Mouse (Mus musculus) heart, postnatal 4 days (tissue): ENCODE results near the gene Ccpg1. TPM values are rescaled to one million over a fixed set of nuclear protein-coding genes. Genes with fewer than 3 reads are reported as not detected.
A peak's percentile ranks its signal among the peaks of the same experiment; 100 is the strongest.

Source experiments
- DNase-seq: peaks from one replicate; pipeline ENCODE4 v3.0.0; 2021
- total RNA-seq, 2 experiments: library from RNA; stranded (reverse); gene quantifications; 2 replicates each; pipeline ENCODE4 v1.2.3; 2021

Gene Ccpg1
- total RNA-seq, 2 experiments from 2014 or later: 29.8 to 31.4 TPM

DNA sequence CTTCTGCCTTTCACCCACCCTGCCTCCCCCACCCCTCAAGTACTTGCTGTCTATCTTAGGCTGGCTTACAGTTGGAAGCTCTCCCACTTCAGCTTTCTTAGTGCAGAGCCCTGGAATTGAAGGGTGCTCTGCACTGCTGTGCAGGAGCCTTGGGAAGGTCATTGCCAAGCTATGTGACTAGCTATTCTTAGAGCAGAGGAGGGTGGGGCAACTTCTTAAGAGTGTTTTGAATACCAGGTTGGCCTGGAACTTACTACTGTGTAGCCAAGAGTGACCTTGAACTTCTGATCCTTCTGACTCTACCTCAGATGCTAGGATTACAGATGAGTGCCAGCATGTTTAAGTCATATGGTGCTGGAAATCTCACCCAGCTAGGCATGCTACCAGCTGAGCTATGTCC lies 10.9 kb downstream of the Ccpg1 start:
- no peak for DNase-seq

DNA sequence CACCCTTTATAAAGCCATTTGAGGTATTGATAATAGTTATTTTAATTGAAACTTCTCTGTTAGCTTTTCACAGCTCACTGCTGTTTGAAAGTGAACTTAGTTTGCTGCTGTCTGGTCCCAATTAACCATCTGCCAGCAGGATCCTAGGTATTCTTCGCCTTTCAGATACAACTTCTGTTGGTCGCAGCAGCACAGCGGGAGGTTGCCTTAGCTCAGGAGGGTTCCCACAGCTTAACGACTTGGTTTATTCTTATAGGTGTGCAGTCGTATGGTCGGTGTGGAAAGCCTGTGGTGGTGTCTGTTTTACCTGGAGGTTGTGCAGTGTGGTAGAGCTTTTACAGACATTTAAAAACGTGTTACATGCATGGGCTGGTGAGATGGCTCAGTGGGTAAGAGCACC lies 11.6 kb downstream of the Ccpg1 start:
- DNase-seq: no peak

DNA sequence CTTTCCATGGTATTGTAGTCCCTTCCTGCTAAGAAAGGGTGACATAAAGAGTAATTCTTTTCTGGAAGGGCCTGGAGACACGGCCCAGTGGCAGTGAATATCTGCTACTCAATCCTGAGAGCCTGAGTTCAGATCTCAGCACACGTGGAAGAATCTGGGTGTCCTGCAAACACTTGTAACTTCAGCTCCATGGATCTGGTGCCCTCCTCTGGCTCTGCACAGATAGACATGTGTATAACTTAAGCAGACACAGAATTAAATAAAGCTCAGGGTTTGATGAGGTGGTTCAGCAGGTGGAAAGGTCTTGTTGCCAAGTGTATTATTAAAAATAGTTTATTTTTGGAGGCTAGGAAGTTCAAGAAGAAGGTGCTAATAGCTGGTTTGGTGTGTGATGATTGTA lies 15.3 kb downstream of the Ccpg1 start:
- DNase-seq: no peak

DNA sequence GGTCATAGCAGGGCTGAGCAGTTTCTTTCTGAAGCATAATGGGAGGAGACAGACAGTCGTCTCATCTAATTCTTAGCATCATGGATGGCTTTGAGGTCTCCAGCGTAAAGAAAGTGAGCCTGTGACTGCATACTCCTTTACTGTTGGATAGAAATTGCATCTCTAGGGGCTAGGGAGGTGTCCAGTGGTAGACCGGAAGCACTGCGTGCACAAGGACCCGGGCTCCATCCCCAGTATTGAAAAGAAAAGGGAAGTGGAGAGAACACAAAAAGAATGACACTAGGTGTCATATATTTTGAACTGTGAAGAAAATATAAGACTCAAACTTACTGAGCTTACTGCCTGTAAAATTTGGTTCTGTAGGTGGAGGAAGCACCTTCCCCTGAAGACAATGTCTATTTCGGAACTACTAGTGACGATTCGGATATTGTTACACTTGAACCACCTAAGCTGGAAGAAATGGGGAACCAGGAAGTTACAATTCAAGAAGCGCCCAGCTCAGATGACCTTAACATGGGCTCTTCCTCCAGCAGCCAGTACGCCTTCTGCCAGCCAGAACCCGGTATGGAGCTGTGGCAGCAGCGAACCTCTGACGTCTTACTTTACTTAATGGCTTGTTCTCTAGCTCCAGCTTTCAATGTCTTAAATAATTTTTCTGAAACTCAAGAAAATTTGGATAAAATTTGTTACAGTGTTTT lies 16.2 kb downstream of the Ccpg1 start:
- no peak for DNase-seq

DNA sequence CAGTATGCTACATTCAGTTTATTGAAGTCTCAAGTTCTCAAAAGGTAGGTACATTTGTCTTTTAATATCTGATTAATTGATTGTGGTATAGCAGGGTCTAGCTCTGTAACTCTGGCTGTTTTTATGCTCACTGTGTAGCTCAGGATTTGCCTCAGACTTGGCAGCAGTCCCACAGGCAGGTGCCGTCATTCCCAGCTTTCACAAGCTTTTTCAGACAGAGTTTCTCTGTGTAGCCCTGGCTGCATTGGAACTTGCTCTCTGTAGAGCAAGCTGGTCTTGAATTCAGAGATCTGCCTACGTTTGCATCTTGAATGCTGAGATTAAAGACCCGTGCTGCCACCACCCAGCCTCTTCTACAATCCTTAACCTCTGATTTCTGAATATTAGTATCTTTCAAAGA lies 16.9 kb downstream of the Ccpg1 start:
- DNase-seq: no peak

DNA sequence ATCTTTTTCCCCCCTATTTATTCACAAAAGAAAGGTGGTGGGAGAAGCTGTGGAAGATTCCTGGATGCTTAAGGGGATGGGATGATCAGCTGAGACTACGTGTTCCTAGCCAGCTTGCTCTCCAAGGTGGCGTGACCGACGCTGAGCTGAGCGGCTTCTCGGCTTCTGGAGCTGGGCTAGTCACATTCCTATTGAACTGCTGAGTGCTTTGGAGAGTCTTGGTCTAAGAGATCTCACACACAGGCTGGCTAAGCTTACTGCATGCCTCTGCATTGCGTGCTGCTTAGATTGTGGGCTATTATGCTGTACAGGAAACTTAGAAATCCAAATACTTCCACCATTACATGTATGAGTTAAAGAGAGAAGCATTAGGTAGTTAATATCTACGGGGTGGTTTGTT lies 18.8 kb downstream of the Ccpg1 start:
- no peak for DNase-seq

DNA sequence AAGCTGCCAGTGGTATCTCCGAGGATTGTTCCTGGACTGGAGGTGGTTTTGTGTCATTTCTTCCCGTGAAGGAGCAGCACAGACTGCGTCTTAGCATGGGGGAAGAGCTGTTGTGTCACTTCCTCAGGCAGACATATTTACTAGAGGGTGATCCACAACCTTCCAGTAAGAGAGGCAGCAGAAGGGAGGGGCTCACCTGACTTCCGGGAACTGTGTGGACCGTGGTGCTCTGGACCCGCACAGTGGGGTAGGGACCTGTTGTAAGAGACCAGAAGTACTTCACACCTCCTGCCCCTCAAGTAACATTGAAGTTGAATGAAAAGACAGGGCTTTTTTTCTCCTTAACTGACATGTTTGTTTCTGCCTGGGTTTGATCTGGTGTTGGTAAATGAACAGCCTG lies 19.9 kb downstream of the Ccpg1 start:
- no peak for DNase-seq

DNA sequence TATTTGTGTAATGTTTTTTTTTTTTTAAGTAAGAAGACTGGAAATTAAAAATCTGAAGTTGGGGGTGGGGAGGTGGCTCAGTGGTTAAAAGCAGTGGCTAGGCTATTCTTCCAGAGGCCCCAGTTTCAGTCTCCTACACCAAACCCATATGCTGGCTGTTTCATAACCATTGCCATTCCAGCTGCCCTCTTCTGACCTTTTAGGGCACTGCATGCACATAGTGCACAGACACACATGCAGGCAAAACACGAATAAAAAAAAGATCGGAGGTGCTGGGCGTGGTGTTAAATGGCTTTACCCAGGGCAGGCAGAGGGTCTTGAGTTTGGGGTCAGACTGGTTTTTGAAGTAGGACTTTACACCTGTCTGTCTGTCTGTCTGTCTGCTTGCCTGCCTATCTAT lies 20.9 kb downstream of the Ccpg1 start:
- DNase-seq: peak; percentile 12

DNA sequence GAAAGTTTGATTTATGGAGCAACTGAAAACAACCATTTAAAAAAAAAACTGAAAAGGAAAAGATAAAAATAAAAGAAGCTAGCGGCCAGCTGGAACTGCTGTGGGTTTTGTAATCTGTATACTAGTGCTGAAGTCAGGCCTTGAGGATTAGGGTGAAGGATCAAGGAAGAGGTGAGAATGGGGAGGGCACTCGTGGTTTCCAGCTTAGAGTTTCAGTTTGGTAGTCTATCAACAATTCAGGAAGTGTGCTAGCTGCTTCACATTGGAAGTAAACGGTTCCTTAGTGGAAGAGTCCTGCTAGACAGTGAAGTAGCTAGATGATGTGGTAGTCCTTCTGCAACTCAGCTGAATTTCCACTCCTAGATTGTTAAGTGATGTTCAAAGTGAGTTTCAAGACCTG lies 23.2 kb downstream of the Ccpg1 start:
- DNase-seq: no peak

DNA sequence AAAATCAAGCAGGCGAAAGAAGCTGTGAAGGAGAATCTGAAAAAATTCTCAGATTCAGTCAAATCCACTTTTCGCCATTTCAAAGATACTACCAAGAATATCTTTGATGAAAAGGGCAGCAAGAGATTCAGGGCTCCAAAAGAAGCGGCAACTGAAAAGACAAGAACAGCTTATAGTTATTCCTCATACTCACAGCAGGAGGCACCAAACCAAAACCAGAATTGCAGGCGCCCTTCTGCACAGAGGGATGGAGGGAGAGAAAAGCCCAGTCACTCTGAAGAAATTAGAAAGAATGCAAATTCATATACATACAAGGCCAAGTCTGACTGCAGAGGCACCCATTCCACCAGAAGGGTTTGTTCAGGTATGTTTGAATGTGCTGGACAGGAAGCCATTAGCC lies 27.4 kb downstream of the Ccpg1 start:
- no peak for DNase-seq

DNA sequence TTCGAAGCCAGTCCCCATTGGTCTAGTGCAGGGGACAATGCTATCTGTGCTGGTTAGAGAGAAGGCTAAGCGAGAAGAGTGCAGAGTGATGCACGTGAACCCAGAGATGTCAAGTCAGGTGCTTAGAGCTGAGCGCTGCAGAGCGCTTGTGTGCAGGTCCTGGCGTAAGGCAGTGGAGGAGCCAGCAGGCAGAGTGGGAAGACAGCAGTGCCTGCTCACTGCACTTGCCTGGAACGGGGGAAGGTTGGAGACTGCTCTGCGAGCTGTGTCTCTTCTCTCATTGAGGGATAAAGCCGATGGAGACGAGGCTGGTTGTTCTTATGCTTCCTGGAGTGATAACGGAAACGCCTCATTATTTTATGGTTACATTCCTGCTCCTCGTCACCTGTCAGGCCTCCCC lies 29.5 kb downstream of the Ccpg1 start:
- DNase-seq: no peak

DNA sequence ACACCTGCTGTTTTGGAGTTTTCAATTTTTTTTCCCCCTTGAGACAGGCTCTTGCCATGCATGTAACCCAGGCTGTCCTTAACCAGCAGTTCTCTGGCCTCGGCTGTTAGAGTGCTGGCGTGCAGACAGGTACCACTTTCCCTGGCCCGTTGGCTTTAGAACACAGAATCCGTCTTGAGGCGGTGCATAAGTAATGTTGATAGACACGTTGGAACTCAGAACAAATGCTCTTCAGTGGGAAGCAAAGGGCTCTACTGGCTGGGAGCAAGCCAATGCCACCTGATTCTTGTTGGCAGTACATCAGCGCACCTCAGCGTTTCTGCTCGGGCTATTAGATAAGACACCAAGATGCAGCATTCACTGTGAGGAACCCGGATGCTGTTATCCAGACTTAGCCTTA lies 34.6 kb downstream of the Ccpg1 start:
- DNase-seq: no peak

DNA sequence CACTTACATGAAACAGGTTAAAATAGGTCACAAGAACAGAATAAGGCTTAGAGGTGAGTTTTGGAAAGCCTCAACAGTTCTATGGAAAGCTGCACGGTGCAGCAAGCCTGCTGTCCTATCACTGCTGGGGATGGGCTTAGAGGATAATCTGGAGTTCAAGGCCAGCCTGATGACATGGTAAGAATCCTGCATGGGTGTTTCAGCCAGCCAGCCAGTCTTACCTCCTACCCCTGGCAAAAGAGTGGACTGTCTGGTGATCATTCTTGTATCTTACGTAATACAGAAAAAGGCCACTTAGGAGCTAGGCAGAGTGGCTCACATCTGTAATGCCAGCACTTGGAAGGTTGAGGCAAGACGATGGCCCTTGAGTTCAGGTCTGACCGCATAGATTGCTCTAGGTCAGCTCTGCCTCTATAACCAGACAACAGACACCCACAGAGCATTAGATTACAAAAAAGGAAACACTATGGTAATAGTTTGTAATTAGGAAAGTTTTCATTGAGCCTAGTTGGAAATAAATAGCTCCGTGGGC lies 35.4 kb downstream of the Ccpg1 start:
- no peak for DNase-seq

DNA sequence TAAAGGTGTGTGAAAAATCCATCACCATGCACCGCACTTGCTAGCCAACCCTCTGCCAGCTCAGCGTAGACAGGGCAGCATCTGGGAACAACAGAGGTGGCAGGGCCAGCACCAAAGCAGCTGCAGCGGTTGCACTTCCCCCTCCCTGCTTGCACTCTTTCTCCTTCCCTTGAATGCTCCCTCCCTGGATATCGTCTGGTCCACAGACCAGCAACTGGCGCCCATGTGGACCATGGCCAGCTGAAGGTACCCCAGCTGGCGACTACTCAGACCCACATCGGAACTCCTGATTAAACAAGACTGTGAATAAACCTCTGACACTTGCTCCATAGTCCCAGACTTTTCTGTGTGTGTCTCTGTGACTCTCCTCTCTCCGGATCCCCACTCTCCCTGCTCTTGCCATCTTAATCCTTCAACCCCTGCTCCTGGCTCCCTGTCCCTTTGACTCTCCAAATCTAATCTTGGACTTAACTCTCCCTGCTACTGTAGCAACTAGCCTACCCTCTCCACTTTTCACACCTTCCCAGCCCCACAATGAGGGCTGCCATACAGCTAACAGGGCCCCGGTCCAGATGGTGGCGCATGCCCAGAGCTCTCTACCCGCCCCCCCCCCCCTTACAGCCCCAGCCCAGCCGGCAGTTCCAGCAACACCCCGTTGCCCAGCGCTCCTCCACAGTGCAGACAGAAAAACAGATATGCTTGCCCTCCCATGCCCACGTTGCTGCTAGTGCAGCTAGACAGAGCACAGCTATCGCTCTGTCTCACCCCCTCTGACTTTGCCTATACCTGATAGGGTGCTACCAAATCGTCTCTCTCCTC lies 40.8 kb downstream of the Ccpg1 start:
- peak; percentile 22 for DNase-seq

DNA sequence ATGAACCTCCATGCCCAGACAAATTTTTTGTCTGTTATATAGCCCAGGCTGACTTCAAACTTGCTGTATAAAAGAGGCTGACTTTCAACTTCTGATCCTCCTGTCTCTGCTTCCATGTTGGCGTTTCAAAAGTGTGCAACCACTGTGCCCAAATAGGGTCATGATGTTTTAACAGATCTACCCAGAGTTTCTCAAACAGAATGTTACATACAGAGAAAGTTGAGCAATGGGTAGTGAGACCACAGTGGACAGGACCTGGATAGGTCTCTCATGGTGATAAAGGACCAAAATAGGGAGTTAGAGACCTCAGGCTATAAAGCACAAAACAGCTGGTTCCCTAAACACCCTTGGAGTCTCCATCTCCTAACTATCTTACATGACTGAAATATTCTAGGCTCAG lies 45.2 kb downstream of the Ccpg1 start:
- no peak for DNase-seq

DNA sequence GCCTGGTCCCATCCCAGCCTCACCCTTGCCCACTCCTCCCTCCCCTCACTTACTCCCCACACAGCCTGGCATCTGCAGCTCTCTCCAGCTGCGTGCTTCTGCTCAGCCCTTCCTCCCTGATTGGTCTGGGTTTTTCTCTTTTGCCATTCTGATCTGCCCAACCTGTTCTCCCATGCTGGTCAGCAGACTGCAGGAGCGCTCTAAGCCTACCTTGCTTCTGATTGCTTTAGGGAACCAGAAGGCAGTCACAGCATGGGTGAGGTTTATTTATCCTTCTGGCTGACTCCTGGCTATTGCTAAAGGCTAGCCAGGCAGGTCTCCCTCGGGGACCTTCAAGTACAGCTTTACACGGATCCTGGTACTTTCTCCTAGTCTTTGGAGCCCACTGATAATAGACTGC lies 46.2 kb downstream of the Ccpg1 start:
- DNase-seq: no peak

DNA sequence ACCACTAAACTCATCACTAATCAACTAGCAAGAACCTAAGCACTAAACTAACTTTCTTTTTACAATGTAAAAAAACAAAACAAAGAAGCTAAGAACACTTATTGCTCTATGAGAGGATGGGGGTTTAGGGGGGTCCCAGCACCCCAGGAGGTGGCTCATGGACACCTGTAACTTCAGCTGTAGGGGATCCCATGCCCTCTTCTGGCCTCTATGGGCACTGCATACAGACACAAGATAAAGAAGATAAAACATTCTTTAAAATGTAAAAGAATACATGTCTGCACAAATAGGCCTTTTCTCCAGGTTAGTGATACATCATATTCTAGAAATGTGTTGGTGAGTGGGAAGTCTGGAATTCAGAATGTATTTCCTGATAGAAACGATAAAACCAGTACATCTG lies 48.2 kb downstream of the Ccpg1 start:
- DNase-seq: no peak

DNA sequence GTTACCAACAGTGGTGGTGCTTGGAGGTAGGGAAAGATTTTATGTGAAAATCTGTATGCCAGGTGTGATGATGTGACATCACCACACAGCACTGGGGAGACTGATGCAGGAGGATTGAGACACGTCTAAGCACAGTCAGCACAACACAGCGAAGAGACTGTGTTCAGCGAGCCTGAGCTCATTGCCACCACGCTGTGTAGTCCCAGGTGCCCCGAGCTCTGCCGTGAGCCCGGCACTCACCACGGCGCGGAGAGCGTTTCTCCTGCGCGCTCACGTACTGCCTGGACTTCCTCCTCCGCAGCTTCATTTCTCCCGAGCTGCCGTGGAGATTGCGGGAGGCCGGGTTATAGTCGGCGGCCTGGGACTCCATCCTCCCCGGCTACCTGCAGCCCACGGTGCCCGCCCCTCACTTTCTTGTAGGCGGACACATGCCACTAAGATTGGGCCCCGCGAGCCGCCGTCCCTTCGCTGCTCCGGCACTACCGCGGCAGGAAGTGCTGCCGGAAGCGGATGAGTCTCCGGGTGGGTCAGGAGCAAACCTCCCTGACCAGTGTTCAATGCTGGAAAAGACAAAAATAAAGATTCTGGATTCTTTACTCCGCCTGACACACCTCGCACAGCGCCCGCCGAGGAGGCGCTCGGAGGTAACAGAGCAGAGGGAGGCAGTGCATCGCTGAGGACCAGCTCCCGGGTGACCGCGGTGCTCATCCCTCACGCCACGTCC lies 54.2 kb downstream of the Ccpg1 start:
- peak; percentile 93 for DNase-seq

DNA sequence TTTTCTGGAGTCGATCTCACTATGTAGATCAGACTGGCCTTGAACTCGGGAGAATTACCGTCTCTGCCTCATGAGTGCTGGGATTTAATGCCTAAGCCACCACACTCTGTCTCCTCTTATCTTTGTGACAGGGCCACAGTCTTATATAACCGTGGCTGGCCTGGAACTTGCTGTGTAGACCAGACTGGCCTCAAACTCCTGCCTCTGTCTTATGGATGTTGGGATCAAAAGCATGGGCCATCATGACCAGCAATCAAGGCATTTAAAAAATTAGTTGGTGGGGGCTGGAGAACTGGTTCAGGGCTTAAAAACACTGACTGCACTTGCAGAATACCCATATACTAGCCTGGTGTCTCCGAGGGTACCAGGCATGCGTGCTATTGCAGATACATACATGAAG lies 54.9 kb downstream of the Ccpg1 start, which contains the start of gene Pigb:
Pigb (minus strand) TSS at position 299 of the 400 bp plus-strand sequence.
- no peak for DNase-seq

DNA sequence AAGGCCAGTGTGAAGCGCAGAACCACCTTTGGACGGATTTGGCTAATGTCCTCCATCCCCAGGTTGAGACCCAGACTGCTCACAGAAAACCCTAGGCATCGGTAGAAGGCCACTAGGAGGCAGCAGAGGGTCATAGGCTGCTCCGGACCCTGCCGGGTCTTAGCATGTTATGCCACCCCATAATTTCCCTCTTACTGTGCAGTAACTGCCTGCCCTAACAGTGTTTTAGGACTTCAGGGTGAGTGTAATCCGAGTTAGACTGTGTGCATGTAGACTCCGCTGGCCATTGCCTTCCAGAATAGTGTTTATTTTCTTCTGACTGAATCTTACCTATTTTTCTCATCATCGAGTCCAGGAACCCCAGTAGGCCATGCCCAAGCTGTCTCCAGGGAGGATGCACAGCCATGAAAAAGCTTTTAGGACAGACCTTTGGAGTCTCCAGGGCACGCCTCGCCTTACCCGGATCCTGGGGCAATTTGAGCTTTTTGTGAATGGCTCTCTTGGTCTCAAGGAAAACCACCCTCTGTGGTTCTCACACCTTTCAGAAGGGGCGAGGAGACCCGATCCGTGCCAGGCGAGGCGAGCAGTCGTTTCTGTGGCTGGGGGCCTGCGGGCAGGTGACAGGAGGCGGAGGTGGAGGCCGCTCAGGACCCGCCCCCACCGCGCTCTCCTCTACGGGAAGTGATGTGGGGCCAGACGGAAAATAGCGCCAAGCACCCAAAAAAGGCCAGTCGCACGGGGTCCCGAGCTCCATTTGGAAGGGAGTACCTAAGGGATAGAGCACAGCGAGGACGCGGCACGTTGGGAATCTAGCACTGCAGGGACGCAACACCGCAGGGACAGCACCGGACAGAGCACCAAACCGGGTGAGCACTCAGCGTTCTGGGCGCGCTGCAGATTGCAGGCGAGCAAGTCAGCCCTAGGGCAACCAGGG lies 59.2 kb downstream of the Ccpg1 start, which contains the start of gene Rab27a:
Rab27a (plus strand) TSS at position 709 of the 934 bp plus-strand sequence.
- peak; percentile 90 for DNase-seq

DNA sequence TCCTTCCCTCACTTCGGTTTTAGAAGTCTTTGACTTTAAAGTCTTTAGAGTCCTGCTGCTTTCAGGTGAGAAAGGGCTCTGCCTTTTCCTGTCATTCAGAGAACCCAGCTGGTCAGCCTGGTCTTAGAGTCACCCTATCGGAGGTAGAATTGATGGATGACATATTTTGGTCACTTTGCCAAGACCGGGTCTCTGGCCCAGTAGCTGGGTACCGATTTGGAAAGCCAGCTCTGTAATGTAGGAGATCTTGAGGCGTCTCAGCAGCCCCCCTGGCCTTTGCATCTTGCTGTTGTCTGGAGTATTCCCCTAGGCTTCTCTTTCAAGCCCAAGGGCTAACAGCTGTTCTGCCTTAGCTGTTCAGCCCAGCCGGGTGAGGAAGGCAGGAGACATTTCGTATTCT lies 60.0 kb downstream of the Ccpg1 start:
- DNase-seq: no peak

DNA sequence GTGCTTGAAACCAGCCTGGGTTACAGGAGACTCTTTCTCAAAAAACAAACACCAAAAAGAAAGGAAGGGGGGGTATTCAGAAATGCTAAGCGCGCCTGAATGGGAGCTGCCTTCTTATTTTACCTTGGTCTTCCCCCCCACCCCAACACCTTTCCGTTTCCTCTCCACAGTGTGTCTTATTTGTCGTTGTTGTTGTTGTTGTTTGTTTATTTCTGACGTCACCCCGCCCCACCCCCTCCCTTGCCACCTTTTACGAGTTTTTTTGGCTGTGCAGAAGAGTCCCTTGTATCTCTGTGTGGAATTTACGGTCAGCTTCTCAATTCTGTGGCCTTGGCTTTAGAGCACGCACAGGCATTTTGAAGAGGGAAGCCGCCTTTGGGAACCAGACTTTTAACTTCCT lies 60.5 kb downstream of the Ccpg1 start:
- DNase-seq: no peak
